Mouse (Mus musculus): ENCODE data around the gene Spcs1. TPM values are rescaled to one million over a fixed set of nuclear protein-coding genes. Genes with fewer than 3 reads are reported as not detected.

The Spcs1 gene
- total RNA-seq (2023), result 10 to 100 TPM; 72.3 to 84.1 TPM

GRCm38 (mm10) chr14:31001307-31002205 lies at the start of gene Spcs1, which contains the start of gene Glt8d1:
Gene Spcs1, minus strand, starts transcription at chr14:31001672.
Gene Glt8d1, plus strand, starts transcription at chr14:31001400.

GRCm38 (mm10) chr14:31018860-31019291 lies 17.4 kb upstream of the Spcs1 start, which contains the start of the genes Pbrm1 and Gnl3:
Gene Pbrm1, plus strand, starts transcription at chr14:31019138.
Gene Gnl3, minus strand, starts transcription at chr14:31019152.

GRCm38 (mm10) chr14:30951154-30951825 lies 50.2 kb downstream of the Spcs1 start, which contains the start of gene Nek4:
Gene Nek4, plus strand, starts transcription at chr14:30951377.

Other genes starting within 250 kb of the Spcs1 start
- gene Tmem110, start 176.1 kb downstream of the Spcs1 start, total RNA-seq (2023), result 10 to 100 TPM; 13.2 to 16.0 TPM
- gene Mustn1, start 122.5 kb downstream of the Spcs1 start, total RNA-seq (2023), result 1 to 10 TPM in 1 of 2 experiments, under 1 TPM in 1; 0.87 to 1.2 TPM
- gene Itih4, start 115.2 kb downstream of the Spcs1 start, total RNA-seq (2023), result under 1 TPM in 1 of 2 experiments, not detected in 1; 0.31 TPM
- gene Itih3, start 77.9 kb downstream of the Spcs1 start, total RNA-seq (2023), result not detected
- not detected for gene Itih1, start 58.4 kb downstream of the Spcs1 start, total RNA-seq (2023)
- gene Nek4, start 50.3 kb downstream of the Spcs1 start, total RNA-seq (2023), result 1 to 10 TPM; 3.0 to 4.3 TPM
- 10 to 100 TPM; 12.1 to 15.0 TPM for gene Glt8d1, start 272 bp downstream of the Spcs1 start, total RNA-seq (2023)
- 10 to 100 TPM; 50.0 to 53.1 TPM for gene Pbrm1, start 17.5 kb upstream of the Spcs1 start, total RNA-seq (2023)
- gene Gnl3, start 17.5 kb upstream of the Spcs1 start, total RNA-seq (2023), result 10 to 100 TPM; 47.4 to 66.5 TPM
- 10 to 100 TPM; 54.9 to 59.6 TPM for gene Smim4, start 127.3 kb upstream of the Spcs1 start, total RNA-seq (2023)
- gene Nt5dc2, start 129.4 kb upstream of the Spcs1 start, total RNA-seq (2023), result 10 to 100 TPM; 11.4 to 13.3 TPM
- gene Stab1, start 167.0 kb upstream of the Spcs1 start, total RNA-seq (2023), result 1 to 10 TPM; 2.2 to 6.0 TPM
- gene Tnnc1, start 206.6 kb upstream of the Spcs1 start, total RNA-seq (2023), result under 1 TPM; 0.75 to 0.87 TPM
- 100 to 1,000 TPM; 288 to 309 TPM for gene Nisch, start 215.3 kb upstream of the Spcs1 start, total RNA-seq (2023)
- gene Sema3g, start 216.2 kb upstream of the Spcs1 start, total RNA-seq (2023), result under 1 TPM; 0.24 to 0.60 TPM
- gene Phf7, start 249.6 kb upstream of the Spcs1 start, total RNA-seq (2023), result 1 to 10 TPM; 6.6 to 7.2 TPM
- 10 to 100 TPM; 63.9 to 66.0 TPM for gene Bap1, start 249.8 kb upstream of the Spcs1 start, total RNA-seq (2023)

Measured in neutrophil, adult 59 days (primary cell).